Mouse (Mus musculus): Measurements from ENCODE around the gene Coro7.

DNA sequence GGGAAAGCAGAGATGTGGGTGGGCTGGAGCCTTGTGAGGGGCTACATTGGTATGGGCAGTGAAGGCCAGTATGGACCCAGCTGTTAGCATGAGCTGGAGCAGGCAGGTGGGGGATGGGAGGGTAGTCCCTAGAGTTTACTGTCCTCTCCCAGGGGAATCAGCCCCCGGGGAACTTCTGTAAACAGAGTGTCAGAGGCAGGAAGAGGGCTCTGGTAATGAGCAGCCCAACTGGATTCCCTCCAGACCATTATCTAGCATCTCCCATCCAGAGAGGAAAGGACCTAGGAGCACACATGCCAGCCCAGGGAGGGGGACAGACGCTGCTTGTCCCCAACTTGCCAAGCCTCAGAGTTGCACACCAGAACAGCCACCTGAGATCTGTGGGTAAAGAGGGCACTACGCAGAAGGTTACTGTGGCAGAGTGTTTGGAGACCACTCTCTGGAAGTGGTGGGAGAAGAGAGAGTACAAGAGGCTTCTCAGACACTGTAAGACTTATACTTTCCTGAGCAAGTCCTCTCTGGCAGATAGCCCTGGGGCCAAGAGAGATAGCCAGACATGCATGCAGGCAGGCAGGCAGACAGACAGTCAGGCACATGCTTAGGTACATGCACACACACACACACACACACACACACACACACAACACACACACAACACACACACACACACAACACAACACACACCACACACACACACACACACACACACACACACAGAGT lies 38.3 kb downstream of the Coro7 start:
- TF ChIP-seq CTCF (IDR thresholded peaks at IDR 0.05; ENCODE audit: control insufficient read depth, insufficient read depth, insufficient read length): no peak
- TF ChIP-seq USF1 (IDR thresholded peaks at IDR 0.05; ENCODE audit: low read depth): no peak
- TF ChIP-seq MYOG (IDR thresholded peaks at IDR 0.05; ENCODE audit: control insufficient read depth, extremely low read depth, insufficient read length): no peak
